Mouse (Mus musculus): ENCODE data around the gene Gpd2.

Gpd2 gene

GRCm38 (mm10) chr2:57251636-57252317, 14.3 kb downstream of the Gpd2 start:
- no peak for DNase-seq

- peak in 1 of 2 experiments; percentile 31 for DNase-seq
These were observed 15.3 kb downstream of the Gpd2 start for GRCm38 (mm10) chr2:57252542-57253301.

GRCm38 (mm10) chr2:57254267-57254666, 16.8 kb downstream of the Gpd2 start:
- DNase-seq = no peak

- DNase-seq = no peak
These were observed 17.8 kb downstream of the Gpd2 start for GRCm38 (mm10) chr2:57255153-57255670.

- DNase-seq = no peak
These were observed 18.4 kb downstream of the Gpd2 start for GRCm38 (mm10) chr2:57255836-57256235.

GRCm38 (mm10) chr2:57256459-57256858, 19.0 kb downstream of the Gpd2 start:
- DNase-seq = no peak

- DNase-seq = peak; percentile 18 to 42
These were observed 24.0 kb downstream of the Gpd2 start for GRCm38 (mm10) chr2:57261286-57262077.

GRCm38 (mm10) chr2:57263431-57263830, 26.0 kb downstream of the Gpd2 start:
- no peak for DNase-seq

- no peak for DNase-seq
These were observed 27.5 kb downstream of the Gpd2 start for GRCm38 (mm10) chr2:57264912-57265311.

- no peak for DNase-seq
These were observed 29.4 kb downstream of the Gpd2 start for GRCm38 (mm10) chr2:57266679-57267393.

GRCm38 (mm10) chr2:57267394-57267716, 29.9 kb downstream of the Gpd2 start:
- no peak for DNase-seq

- no peak for DNase-seq
These were observed 30.5 kb downstream of the Gpd2 start for GRCm38 (mm10) chr2:57267896-57268295.

GRCm38 (mm10) chr2:57268839-57269238, 31.4 kb downstream of the Gpd2 start:
- DNase-seq = no peak

- DNase-seq = no peak
These were observed 32.4 kb downstream of the Gpd2 start for GRCm38 (mm10) chr2:57269690-57270435.

- no peak for DNase-seq
These were observed 42.8 kb downstream of the Gpd2 start for GRCm38 (mm10) chr2:57280190-57280723.

- no peak for DNase-seq
These were observed 46.4 kb downstream of the Gpd2 start for GRCm38 (mm10) chr2:57283791-57284190.

GRCm38 (mm10) chr2:57285197-57285596, 47.8 kb downstream of the Gpd2 start:
- no peak for DNase-seq

- no peak for DNase-seq
These were observed 50.6 kb downstream of the Gpd2 start for GRCm38 (mm10) chr2:57287986-57288385.

GRCm38 (mm10) chr2:57293571-57293970, 56.1 kb downstream of the Gpd2 start:
- no peak for DNase-seq

GRCm38 (mm10) chr2:57296069-57296468, 58.6 kb downstream of the Gpd2 start:
- DNase-seq = no peak

GRCm38 (mm10) chr2:57297226-57297625, 59.8 kb downstream of the Gpd2 start:
- no peak for DNase-seq

- DNase-seq = peak in 1 of 2 experiments; percentile 9
These were observed 64.1 kb downstream of the Gpd2 start for GRCm38 (mm10) chr2:57301539-57301938.
